Mouse (Mus musculus): ENCODE results near the gene Ttc28.

- TF ChIP-seq FLI1 (IDR thresholded peaks at IDR 0.05; ENCODE audit: low read length) = no peak
- no peak for TF ChIP-seq GATA1 (IDR thresholded peaks at IDR 0.05; ENCODE audit: borderline replicate concordance, low read length)
Observed at GRCm38 (mm10) chr5:111161146-111161930, 281.7 kb downstream of the Ttc28 start.
